Mouse (Mus musculus) lung, postnatal 25 days (tissue): Measurements from ENCODE around the gene Fxr2.

Experiments
- DNase-seq: peaks from one replicate; pipeline ENCODE4 v3.0.0; 2022; ENCODE audit warnings: low spot score

Fxr2 gene

GRCm38 (mm10) chr11:69632284-69633089 lies at the start of gene Fxr2:
Gene Fxr2, plus strand, starts transcription at chr11:69632990.
- DNase-seq, result peak; percentile 100

- no peak for DNase-seq
Measured at GRCm38 (mm10) chr11:69584008-69584407, 48.8 kb upstream of the Fxr2 start.

GRCm38 (mm10) chr11:69584937-69585336 lies 47.9 kb upstream of the Fxr2 start:
- no peak for DNase-seq

- DNase-seq, result no peak
Measured at GRCm38 (mm10) chr11:69585718-69586325, 47.0 kb upstream of the Fxr2 start.

- no peak for DNase-seq
Measured at GRCm38 (mm10) chr11:69589207-69589834, 43.5 kb upstream of the Fxr2 start.

- no peak for DNase-seq
Measured at GRCm38 (mm10) chr11:69590622-69591021, 42.2 kb upstream of the Fxr2 start.

GRCm38 (mm10) chr11:69591424-69591823 lies 41.4 kb upstream of the Fxr2 start:
- no peak for DNase-seq

GRCm38 (mm10) chr11:69591899-69592637 lies 40.7 kb upstream of the Fxr2 start:
- DNase-seq, result no peak

- DNase-seq, result no peak
Measured at GRCm38 (mm10) chr11:69592799-69593198, 40.0 kb upstream of the Fxr2 start.

GRCm38 (mm10) chr11:69594853-69595252 lies 37.9 kb upstream of the Fxr2 start:
- no peak for DNase-seq

GRCm38 (mm10) chr11:69599436-69599835 lies 33.4 kb upstream of the Fxr2 start:
- DNase-seq, result no peak

- no peak for DNase-seq
Measured at GRCm38 (mm10) chr11:69600098-69600497, 32.7 kb upstream of the Fxr2 start.

- DNase-seq, result no peak
Measured at GRCm38 (mm10) chr11:69601768-69602167, 31.0 kb upstream of the Fxr2 start.

GRCm38 (mm10) chr11:69603516-69603915 lies 29.3 kb upstream of the Fxr2 start:
- DNase-seq, result no peak

- DNase-seq, result no peak
Measured at GRCm38 (mm10) chr11:69604347-69604746, 28.4 kb upstream of the Fxr2 start.

GRCm38 (mm10) chr11:69604795-69605664 lies 27.8 kb upstream of the Fxr2 start:
- DNase-seq, result no peak

- peak; percentile 32 for DNase-seq
Measured at GRCm38 (mm10) chr11:69605726-69606490, 26.9 kb upstream of the Fxr2 start, which contains the start of gene Atp1b2. Gene Atp1b2, minus strand, starts transcription at chr11:69605942.

- no peak for DNase-seq
Measured at GRCm38 (mm10) chr11:69606491-69606795, 26.3 kb upstream of the Fxr2 start.

- DNase-seq, result no peak
Measured at GRCm38 (mm10) chr11:69606832-69607231, 26.0 kb upstream of the Fxr2 start.

GRCm38 (mm10) chr11:69608525-69608924 lies 24.3 kb upstream of the Fxr2 start:
- no peak for DNase-seq

GRCm38 (mm10) chr11:69609416-69609815 lies 23.4 kb upstream of the Fxr2 start:
- no peak for DNase-seq
